Mouse (Mus musculus) embryo, embryonic 10 days (tissue): ENCODE data around the gene Pfkm.

Source experiments
- DNase-seq: peaks from one replicate; pipeline ENCODE4 v3.0.0-alpha.2; 2015; ENCODE audit warnings: low spot score

The Pfkm gene

GRCm38 (mm10) chr15:98092372-98093120 is at the start of gene Pfkm:
TSS of gene Pfkm (plus strand) at chr15:98092589.
- peak; percentile 34 for DNase-seq

- DNase-seq = no peak
Measured at GRCm38 (mm10) chr15:98043967-98044366, 48.4 kb upstream of the Pfkm start.

DNA sequence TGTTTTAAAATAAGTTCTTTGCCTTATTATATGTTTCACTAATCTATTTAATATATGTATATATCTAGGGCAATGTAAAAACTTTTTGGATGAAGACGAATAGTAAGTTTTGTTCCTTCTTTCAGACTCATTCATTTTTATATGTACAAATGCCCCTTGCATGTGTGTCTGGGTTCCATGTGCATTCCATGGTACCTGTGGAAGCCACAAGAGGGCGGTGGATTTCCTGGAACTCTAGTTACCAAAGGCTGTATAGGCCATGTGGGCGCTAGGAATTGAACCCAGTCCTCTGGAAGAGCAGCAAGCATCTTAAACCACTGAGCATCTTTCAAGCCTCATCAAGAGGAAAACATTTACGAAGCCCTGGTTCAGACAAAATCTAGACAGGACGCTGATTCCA is 48.0 kb upstream of the Pfkm start:
- no peak for DNase-seq

DNA sequence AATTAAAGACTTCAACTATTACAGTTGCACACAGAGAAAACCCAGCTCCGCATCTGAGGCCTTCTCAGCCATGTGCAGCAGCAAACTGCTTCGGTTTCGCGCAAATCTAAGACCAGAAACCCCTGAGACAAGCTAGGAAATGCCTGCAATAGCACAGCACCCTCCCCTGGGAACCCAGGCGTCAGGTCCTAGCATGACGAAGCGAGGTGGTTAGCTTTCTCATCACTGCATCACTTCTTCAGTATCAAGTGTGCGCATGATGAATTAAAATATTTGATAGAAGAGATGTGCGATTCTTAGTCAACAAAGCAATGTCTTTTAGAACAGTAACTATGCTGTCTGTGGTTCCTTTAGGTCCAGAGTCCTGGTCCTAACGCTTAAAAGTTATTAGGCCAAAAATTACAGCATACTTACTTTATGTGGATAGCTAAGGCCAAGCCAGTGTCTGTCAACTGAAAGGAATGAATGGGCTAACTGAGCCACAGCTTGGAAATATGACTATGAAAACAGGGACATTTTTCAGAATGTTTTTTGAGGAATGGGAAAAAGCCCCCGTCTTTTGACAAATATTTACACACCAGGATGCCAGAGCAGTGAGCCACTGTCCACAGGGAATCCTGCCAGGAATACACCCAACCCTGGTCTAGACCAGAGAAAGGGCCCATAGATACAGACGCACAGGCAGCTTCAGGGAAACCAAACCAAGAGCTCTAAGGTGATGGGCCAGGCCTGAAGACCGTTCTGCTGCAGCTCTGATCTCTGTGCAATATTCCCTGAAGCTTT is 43.3 kb upstream of the Pfkm start:
- DNase-seq = no peak

- no peak for DNase-seq
Measured at GRCm38 (mm10) chr15:98051685-98052084, 40.7 kb upstream of the Pfkm start.

- peak; percentile 87 for DNase-seq
Measured at GRCm38 (mm10) chr15:98055246-98055645, 37.1 kb upstream of the Pfkm start.

- no peak for DNase-seq
Measured at GRCm38 (mm10) chr15:98065881-98066280, 26.5 kb upstream of the Pfkm start.

DNA sequence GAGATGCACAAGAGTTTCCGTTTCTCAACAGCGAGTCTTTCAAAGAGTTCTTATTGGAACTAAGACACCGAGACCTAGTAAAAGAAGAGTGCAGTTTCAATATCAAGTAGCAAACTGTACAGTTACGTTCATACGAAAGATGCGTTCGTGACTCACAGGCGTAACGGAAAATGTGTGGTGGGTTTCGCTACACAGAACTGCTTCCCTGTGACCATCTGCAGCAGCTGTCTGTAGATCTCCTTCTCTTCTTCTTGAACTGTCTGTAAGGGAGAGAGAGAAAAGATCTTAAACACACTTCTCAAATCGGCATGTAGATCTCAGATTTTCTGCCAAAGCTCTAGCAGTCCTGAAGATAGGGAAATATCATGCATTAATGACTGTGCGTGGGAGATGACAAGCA is 25.8 kb upstream of the Pfkm start:
- DNase-seq = no peak

DNA sequence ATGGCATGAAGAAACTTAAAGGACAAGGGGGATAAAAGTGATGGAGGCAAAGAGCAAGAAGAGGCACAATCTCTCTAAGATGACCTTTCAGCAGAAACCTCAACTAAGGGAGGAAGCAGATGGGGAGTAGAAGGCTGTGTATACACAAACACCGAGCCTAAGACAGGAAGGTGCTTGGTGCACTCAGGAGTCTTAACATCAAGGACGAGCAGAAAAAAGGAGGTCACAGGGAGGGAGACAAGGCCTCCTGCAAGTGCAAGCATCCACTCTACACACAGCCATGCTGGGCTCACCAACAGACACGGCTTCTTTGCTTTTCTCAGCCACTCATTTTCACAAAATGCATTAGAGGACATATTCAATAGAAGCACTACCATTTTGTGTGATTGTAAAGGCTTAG is 24.9 kb upstream of the Pfkm start:
- DNase-seq = no peak

DNA sequence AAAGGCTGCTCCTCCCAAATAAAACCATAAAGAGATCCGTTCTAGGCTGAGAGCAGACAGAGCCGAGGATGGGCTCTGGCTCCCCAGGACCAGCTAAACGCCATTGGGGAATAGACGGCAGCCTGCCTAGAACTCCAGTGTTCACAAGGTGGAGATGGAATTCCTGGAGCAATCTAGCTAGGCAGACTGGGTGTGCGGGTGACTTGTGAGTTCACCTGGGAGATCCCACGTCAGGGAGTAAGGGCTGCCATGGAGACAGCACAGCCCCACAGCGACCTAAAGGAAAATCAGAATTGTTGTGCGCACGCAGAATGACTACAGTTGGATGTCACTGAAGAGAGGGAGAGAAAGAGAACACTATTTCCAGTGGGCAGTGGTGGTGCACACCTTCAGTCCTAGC is 23.9 kb upstream of the Pfkm start:
- no peak for DNase-seq

GRCm38 (mm10) chr15:98069566-98070245 is 22.7 kb upstream of the Pfkm start:
- DNase-seq = no peak

GRCm38 (mm10) chr15:98070376-98070775 is 22.0 kb upstream of the Pfkm start:
- no peak for DNase-seq

GRCm38 (mm10) chr15:98074521-98074920 is 17.9 kb upstream of the Pfkm start:
- DNase-seq = no peak

GRCm38 (mm10) chr15:98075034-98075433 is 17.4 kb upstream of the Pfkm start:
- DNase-seq = no peak

- no peak for DNase-seq
Measured at GRCm38 (mm10) chr15:98076901-98077300, 15.5 kb upstream of the Pfkm start.

- DNase-seq = no peak
Measured at GRCm38 (mm10) chr15:98088889-98089288, 3.5 kb upstream of the Pfkm start.

DNA sequence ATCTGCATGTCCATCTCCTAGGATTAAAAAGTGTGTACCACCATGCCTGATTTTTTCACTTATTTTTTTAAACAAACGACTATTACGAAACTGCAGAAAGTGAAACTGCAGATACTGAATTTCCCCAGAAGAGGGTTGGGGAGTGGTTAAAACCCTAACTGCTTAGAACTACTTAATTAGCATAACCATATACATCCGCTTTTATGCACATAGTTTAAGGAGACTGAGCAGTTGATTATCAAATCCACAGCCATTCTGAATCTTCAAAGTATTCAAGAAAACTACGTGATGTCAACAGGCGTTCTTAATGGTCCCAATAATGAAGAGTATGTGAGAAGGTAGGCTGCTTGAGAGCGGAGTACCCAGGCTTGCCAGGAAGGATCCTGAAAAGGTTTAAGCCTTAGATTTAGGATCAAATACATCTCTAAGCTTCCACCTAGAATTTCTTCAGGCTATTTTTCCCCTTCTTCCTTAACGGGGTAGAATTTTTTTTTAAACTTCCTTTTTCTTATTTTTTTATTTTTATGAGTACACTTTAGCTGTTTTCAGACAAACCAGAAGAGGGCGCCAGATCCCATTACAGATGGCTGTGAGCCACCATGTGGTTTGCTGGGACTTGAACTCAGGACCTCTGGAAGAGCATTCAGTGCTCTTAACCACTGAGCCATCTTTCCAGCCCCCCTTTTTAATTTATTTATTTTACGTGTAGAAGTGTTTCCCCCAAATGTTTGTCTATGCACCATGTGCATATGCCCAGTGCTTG is 2.8 kb upstream of the Pfkm start:
- DNase-seq = peak; percentile 43

GRCm38 (mm10) chr15:98091841-98092240 is 548 bp upstream of the Pfkm start:
- DNase-seq = no peak

DNA sequence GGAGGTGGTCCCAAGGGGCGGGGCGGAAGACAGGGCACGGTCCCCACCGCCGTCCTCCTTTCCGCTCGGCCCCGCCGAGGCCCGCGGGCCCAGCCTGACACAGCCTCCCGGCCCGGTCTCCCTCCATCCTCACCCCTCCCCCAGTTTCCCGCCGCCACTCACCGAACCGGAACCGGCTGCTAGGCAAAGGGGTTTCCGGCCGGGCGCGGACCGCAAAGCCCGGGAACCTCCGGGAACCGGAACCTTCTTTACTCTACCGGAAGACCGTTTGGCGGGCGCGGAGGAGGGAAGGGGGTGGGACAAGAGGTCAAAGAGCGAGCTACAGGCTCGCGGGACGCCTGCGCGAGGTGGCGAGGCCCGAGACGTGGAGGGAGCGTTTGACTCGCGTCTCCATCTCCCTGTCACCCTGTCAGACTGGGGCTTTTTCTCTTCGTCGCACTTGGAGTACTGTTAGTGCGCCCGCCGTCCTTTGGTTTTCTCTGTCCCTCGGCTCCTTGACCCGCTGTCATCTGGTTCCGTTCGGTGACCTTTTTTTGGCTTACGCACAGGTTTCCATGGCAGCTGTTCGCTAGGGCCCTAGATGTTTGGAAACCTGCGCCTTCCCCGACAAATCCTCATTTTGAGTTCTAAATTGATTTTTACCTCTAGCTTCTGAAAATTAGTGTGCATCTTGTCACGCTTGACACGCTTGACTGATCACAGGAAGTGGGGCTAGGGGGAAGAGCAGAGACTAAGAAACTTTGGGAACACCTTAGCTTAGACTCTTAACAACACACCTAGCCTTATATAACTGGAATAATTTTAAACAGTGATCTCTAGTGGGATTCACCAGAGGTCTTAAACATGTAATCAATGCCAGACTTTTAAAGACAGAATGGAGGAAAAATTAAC is 977 bp downstream of the Pfkm start, which contains the start of gene Senp1:
Senp1 (minus strand) TSS at position 624 of the 891 bp plus-strand sequence.
- DNase-seq = peak; percentile 85

DNA sequence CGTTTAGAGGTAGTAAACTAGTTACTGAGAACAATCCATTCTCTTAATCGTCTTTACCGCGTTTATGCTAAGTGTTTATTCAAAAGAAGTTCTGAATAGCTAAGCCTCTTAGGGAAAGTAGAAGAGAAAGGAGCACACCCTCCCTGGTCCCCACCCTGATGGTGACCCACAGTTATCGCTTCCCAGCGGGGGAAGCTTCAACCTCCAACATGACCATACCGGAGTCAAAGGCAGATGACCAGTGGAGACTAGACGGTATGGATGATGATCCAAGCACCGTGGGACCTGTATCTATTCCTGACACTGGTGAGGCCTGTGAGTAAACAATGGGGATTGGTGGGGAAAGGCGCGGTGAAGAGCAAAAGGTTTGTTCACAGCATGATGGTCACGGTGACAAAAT is 2.5 kb downstream of the Pfkm start:
- DNase-seq = no peak

DNA sequence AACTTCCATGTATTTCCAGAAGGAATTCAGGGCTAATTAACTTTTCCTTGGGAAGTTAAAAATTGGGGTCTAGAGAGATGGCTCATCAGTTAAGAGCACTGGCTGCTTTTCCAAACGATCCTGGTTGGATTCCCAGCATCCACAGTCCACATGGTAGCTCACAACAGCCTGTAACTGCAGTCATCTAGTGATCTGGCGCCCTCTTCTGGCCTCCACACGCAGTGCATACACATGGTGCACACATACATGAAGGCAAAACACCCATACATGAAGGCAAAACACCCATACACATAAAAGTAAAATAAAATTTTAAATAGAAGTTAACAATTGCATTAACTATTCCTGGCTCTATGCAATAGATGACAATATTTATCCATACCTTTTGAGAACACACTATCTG is 4.6 kb downstream of the Pfkm start:
- DNase-seq = no peak
